Mouse (Mus musculus) ES-E14 (cell line): Measurements from ENCODE around the gene Atxn2l.

ENCODE experiments used
- HCFC1 ChIP-seq: IDR thresholded peaks from 2 replicates; pipeline ENCODE4 v1.6.1; 2012; ENCODE audit warnings: low read length, inconsistent platforms, borderline replicate concordance; ENCODE audit not compliant: insufficient read depth
- MAFK ChIP-seq: IDR thresholded peaks from 2 replicates; pipeline ENCODE4 v1.6.1; 2014; ENCODE audit warnings: mild to moderate bottlenecking, low read depth, low read length, inconsistent platforms; ENCODE audit not compliant: insufficient read depth

GRCm38 (mm10) chr7:126501684-126502022, 1.6 kb downstream of the Atxn2l start:
- TF ChIP-seq HCFC1 (no peak), MAFK (no peak)
